Mouse (Mus musculus): ENCODE data around the gene Rlim.

The Rlim gene

GRCm38 (mm10) chrX:103981169-103981689, at the start of gene Rlim:
TSS of gene Rlim (minus strand) at chrX:103981284.
- in situ Hi-C loops (cut with MboI, MseI), result no loop called here

GRCm38 (mm10) chrX:104017196-104017595, 36.1 kb upstream of the Rlim start:
- in situ Hi-C loops (cut with MboI, MseI), result no loop called here

- in situ Hi-C loops (cut with MboI, MseI), result no loop called here
Observed at GRCm38 (mm10) chrX:104015048-104015447, 34.0 kb upstream of the Rlim start.

GRCm38 (mm10) chrX:104013318-104013811, 32.3 kb upstream of the Rlim start:
- in situ Hi-C loops (cut with MboI, MseI), result no loop called here

- in situ Hi-C loops (cut with MboI, MseI), result loop anchor here (5.0 kb wide), 1 partner anchor 367 kb away; no protein-coding TSS in a partner anchor
Observed at GRCm38 (mm10) chrX:103994741-103995140, 13.7 kb upstream of the Rlim start.

DNA sequence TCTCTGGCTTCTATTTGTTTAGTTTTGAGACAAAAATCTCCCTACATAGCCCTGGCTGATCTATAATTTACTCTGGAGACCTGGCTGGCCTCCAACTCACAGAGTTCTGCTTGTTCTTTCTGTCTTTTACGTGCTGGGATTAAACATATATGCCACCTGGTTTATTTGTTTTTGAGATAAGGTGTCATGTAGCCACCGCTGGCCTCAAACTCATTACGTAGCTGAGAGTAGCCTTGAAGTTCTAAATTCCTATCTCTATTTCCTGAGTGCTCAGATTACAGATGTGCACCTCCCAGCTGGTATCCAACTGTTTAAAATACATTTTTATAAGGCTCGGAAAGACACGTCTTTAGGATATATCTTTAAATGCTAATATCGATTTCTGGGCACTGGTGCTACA, 12.8 kb upstream of the Rlim start:
- in situ Hi-C loops (cut with MboI, MseI), result loop anchor here (5.0 kb wide), 1 partner anchor 367 kb away; no protein-coding TSS in a partner anchor

- in situ Hi-C loops (cut with MboI, MseI), result loop anchor here (5.0 kb wide), 1 partner anchor 364 kb away; no protein-coding TSS in a partner anchor
Observed at GRCm38 (mm10) chrX:103991702-103992101, 10.6 kb upstream of the Rlim start.

- in situ Hi-C loops (cut with MboI, MseI), result loop anchor here (5.0 kb wide), 1 partner anchor 363 kb away; no protein-coding TSS in a partner anchor
Observed at GRCm38 (mm10) chrX:103990392-103990791, 9.3 kb upstream of the Rlim start.

GRCm38 (mm10) chrX:103987215-103987964, 6.3 kb upstream of the Rlim start:
- in situ Hi-C loops (cut with MboI, MseI), result no loop called here

GRCm38 (mm10) chrX:103986159-103986558, 5.1 kb upstream of the Rlim start:
- in situ Hi-C loops (cut with MboI, MseI), result no loop called here

DNA sequence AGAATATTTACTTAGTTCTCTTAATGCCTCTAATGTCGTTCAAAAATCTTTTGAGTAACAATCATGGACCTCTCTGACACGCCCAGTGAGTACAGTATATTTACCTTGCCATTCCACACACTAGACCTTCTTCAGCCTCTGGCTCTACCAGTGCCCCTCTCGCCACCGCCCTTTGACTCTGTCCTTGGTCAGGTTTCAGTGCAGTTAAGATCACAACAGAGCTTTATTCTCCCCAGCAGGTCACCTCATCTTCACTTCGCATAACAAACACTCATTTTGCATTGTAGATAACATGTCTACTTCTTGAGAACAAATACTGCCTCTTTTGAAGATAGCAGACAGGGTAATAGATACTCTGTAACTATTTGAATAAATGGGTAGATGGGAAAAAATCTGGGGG, 3.9 kb upstream of the Rlim start:
- in situ Hi-C loops (cut with MboI, MseI), result no loop called here

GRCm38 (mm10) chrX:103981806-103982205, 722 bp upstream of the Rlim start:
- in situ Hi-C loops (cut with MboI, MseI), result no loop called here

- in situ Hi-C loops (cut with MboI, MseI), result no loop called here
Observed at GRCm38 (mm10) chrX:103980590-103981168, 405 bp downstream of the Rlim start.

GRCm38 (mm10) chrX:103980036-103980435, 1.0 kb downstream of the Rlim start:
- in situ Hi-C loops (cut with MboI, MseI), result no loop called here

GRCm38 (mm10) chrX:103939701-103940100, 41.4 kb downstream of the Rlim start:
- in situ Hi-C loops (cut with MboI, MseI), result loop anchor here (5.0 kb wide), 1 partner anchor 452 kb away; no protein-coding TSS in a partner anchor

- in situ Hi-C loops (cut with MboI, MseI), result loop anchor here (5.0 kb wide), 1 partner anchor 450 kb away; no protein-coding TSS in a partner anchor
Observed at GRCm38 (mm10) chrX:103937333-103937732, 43.8 kb downstream of the Rlim start.

DNA sequence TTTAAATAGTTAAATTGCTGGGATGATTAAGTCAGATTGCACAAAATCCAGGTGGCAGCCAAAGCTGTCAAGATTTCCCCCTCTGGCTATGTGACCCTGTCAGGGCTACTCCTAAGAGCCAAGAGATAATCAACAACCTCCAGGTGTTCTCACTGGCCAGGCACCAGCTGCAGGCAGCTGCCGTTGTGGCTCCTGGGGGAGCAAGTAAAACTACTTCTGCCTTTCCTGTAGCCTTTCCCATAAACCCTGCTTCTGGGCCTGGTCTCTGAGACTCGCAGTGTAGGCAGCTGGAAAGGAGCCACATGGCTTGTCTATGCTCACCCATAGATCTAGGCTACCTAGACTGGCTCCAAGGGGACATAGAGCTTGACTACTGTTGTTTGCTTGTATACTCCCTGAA, 58.6 kb downstream of the Rlim start:
- in situ Hi-C loops (cut with MboI, MseI), result no loop called here

DNA sequence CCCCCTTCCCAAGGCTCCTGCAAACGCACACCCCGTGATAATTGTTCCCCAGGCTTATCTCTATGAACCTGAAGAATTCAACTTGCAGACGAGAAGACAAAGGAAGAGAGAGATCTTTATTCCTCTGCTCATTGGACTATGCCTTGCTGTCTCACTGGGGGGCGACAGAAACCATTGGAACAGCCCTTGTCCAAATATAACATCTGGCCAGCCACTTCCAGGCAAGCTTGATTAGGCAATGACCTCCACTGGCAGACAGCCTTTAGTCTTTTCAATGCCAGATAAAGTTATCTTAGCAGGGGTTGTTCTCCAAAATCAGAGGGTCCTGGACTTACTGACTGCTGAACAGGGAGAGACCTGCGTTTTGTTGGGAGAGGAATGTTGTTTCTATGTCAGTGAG, 62.1 kb downstream of the Rlim start:
- in situ Hi-C loops (cut with MboI, MseI), result no loop called here

DNA sequence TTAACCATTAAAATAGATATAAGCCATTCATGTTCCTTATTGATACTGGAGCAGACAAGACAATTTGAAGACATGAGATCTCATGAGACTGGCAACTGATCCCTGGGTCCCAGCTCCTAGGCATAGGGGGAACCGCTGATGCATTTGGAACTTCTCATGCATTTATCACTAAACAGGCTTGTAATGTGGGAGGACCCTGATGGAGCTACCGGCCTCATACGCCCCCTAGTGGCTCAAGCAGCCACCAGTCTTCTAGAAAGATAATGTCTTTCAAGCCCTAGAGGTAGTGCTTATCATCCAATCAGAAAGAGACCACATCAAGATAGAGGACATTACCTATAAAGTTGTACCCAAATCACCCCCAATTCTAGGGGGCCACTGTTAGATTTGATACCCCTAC, 66.3 kb downstream of the Rlim start:
- in situ Hi-C loops (cut with MboI, MseI), result no loop called here

All from T-helper 1 cell (primary cell).